Mouse (Mus musculus): ENCODE measurements around the gene Gdap1l1. TPM values are rescaled to one million over a fixed set of nuclear protein-coding genes. Genes with fewer than 3 reads are reported as not detected.

The Gdap1l1 gene
- polyA plus RNA-seq, 1 experiment: 126 TPM

GRCm38 (mm10) chr2:163467585-163467984 lies 29.3 kb downstream of the Gdap1l1 start:
- H3K27ac ChIP-seq (ENCODE audit: insufficient read depth, low read length): no peak overlapping the region
- no peaks in the 10 kb centered on the region for H3K27me3 ChIP-seq (ENCODE audit: control insufficient read depth, insufficient read depth, low read length)
- TF ChIP-seq CTCF (IDR thresholded peaks at IDR 0.05; ENCODE audit: borderline replicate concordance, insufficient read depth, low read depth, low read length) (no peak), POLR2A (IDR thresholded peaks at IDR 0.05; ENCODE audit: borderline replicate concordance, insufficient read depth, low read length) (no peak)
- H3K4me3 ChIP-seq (replicated peaks; ENCODE audit: insufficient read depth, low read depth, low read length): no peak overlapping the region
- DNase-seq: no peak
- H3K4me1 ChIP-seq (ENCODE audit: control insufficient read depth, insufficient read depth, low read length): peaks cover 19% of the 10 kb centered on the region
- 90% methylated on average over 6 of the region's 6 CpGs for WGBS

- TF ChIP-seq POLR2A (IDR thresholded peaks at IDR 0.05; ENCODE audit: borderline replicate concordance, insufficient read depth, low read length) (no peak), CTCF (IDR thresholded peaks at IDR 0.05; ENCODE audit: borderline replicate concordance, insufficient read depth, low read depth, low read length) (no peak)
- WGBS: 85% methylated on average over 6 of the region's 6 CpGs
- H3K27ac ChIP-seq (ENCODE audit: insufficient read depth, low read length): no peak overlapping the region
- H3K27me3 ChIP-seq (ENCODE audit: control insufficient read depth, insufficient read depth, low read length): no peaks in the 10 kb centered on the region
- no peak overlapping the region for H3K4me3 ChIP-seq (replicated peaks; ENCODE audit: insufficient read depth, low read depth, low read length)
- peaks cover 11% of the 10 kb centered on the region for H3K4me1 ChIP-seq (ENCODE audit: control insufficient read depth, insufficient read depth, low read length)
- DNase-seq: no peak
These were observed 30.6 kb downstream of the Gdap1l1 start for GRCm38 (mm10) chr2:163468866-163469265.

GRCm38 (mm10) chr2:163469711-163470110 lies 31.4 kb downstream of the Gdap1l1 start:
- TF ChIP-seq CTCF (IDR thresholded peaks at IDR 0.05; ENCODE audit: borderline replicate concordance, insufficient read depth, low read depth, low read length): no peak
- no peak for TF ChIP-seq POLR2A (IDR thresholded peaks at IDR 0.05; ENCODE audit: borderline replicate concordance, insufficient read depth, low read length)
- DNase-seq: no peak
- H3K27ac ChIP-seq (ENCODE audit: insufficient read depth, low read length): no peak overlapping the region
- no peaks in the 10 kb centered on the region for H3K27me3 ChIP-seq (ENCODE audit: control insufficient read depth, insufficient read depth, low read length)
- no peak overlapping the region for H3K4me3 ChIP-seq (replicated peaks; ENCODE audit: insufficient read depth, low read depth, low read length)
- peaks cover 3% of the 10 kb centered on the region; the same call in 1 of the 2 replicates for H3K4me1 ChIP-seq (ENCODE audit: control insufficient read depth, insufficient read depth, low read length)
- 78% methylated on average over 15 of the region's 15 CpGs for WGBS

- WGBS: 27% methylated on average over 3 of the region's 3 CpGs
- Histone ChIP-seq H3K4me3 (replicated peaks; ENCODE audit: insufficient read depth, low read depth, low read length) (peak overlapping the region; percentile 5), H3K4me1 (ENCODE audit: control insufficient read depth, insufficient read depth, low read length) (peaks cover 2% of the 10 kb centered on the region; the same call in 1 of the 2 replicates), H3K27ac (ENCODE audit: insufficient read depth, low read length) (no peak overlapping the region), H3K27me3 (ENCODE audit: control insufficient read depth, insufficient read depth, low read length) (no peaks in the 10 kb centered on the region)
- TF ChIP-seq POLR2A (IDR thresholded peaks at IDR 0.05; ENCODE audit: borderline replicate concordance, insufficient read depth, low read length) (no peak), CTCF (IDR thresholded peaks at IDR 0.05; ENCODE audit: borderline replicate concordance, insufficient read depth, low read depth, low read length) (no peak)
- DNase-seq: no peak
These were observed 32.9 kb downstream of the Gdap1l1 start for GRCm38 (mm10) chr2:163471136-163471535.

GRCm38 (mm10) chr2:163471710-163472465 lies 33.6 kb downstream of the Gdap1l1 start:
- DNase-seq: no peak
- peaks cover 2% of the 10 kb centered on the region; the same call in 1 of the 2 replicates for H3K4me1 ChIP-seq (ENCODE audit: control insufficient read depth, insufficient read depth, low read length)
- no peak for TF ChIP-seq CTCF (IDR thresholded peaks at IDR 0.05; ENCODE audit: borderline replicate concordance, insufficient read depth, low read depth, low read length)
- no peak for TF ChIP-seq POLR2A (IDR thresholded peaks at IDR 0.05; ENCODE audit: borderline replicate concordance, insufficient read depth, low read length)
- peak overlapping the region; percentile 90 for H3K4me3 ChIP-seq (replicated peaks; ENCODE audit: insufficient read depth, low read depth, low read length)
- H3K27me3 ChIP-seq (ENCODE audit: control insufficient read depth, insufficient read depth, low read length): no peaks in the 10 kb centered on the region
- WGBS: 4% methylated on average over 36 of the region's 36 CpGs
- H3K27ac ChIP-seq (ENCODE audit: insufficient read depth, low read length): peak overlapping the region; percentile 72

- H3K27me3 ChIP-seq (ENCODE audit: control insufficient read depth, insufficient read depth, low read length): no peaks in the 10 kb centered on the region
- DNase-seq: peak; percentile 96 to 99
- peak within 1 kb of the TSS; percentile 90 for H3K4me3 ChIP-seq (replicated peaks; ENCODE audit: insufficient read depth, low read depth, low read length)
- peaks cover 2% of the 10 kb centered on the region; the same call in 1 of the 2 replicates for H3K4me1 ChIP-seq (ENCODE audit: control insufficient read depth, insufficient read depth, low read length)
- peak; percentile 58; the same call in 1 of the 2 replicates for TF ChIP-seq POLR2A (IDR thresholded peaks at IDR 0.05; ENCODE audit: borderline replicate concordance, insufficient read depth, low read length)
- TF ChIP-seq CTCF (IDR thresholded peaks at IDR 0.05; ENCODE audit: borderline replicate concordance, insufficient read depth, low read depth, low read length): peak; percentile 100
- H3K27ac ChIP-seq (ENCODE audit: insufficient read depth, low read length): peak within 1 kb of the TSS; percentile 72
- WGBS: 1% methylated on average over 30 of the region's 30 CpGs
These were observed 34.2 kb downstream of the Gdap1l1 start, which contains the start of gene Fitm2 for GRCm38 (mm10) chr2:163472466-163472851. TSS of gene Fitm2 (minus strand) at chr2:163472629.

GRCm38 (mm10) chr2:163480191-163480825 lies 42.0 kb downstream of the Gdap1l1 start:
- 52% methylated on average over 18 of the region's 18 CpGs for WGBS
- TF ChIP-seq CTCF (IDR thresholded peaks at IDR 0.05; ENCODE audit: borderline replicate concordance, insufficient read depth, low read depth, low read length) (peak; percentile 34; the same call in 1 of the 2 replicates), POLR2A (IDR thresholded peaks at IDR 0.05; ENCODE audit: borderline replicate concordance, insufficient read depth, low read length) (no peak)
- Histone ChIP-seq H3K27me3 (ENCODE audit: control insufficient read depth, insufficient read depth, low read length) (no peaks in the 10 kb centered on the region), H3K4me3 (replicated peaks; ENCODE audit: insufficient read depth, low read depth, low read length) (no peak overlapping the region), H3K27ac (ENCODE audit: insufficient read depth, low read length) (no peak overlapping the region), H3K4me1 (ENCODE audit: control insufficient read depth, insufficient read depth, low read length) (no peaks in the 10 kb centered on the region)
- DNase-seq: no peak
